Mouse (Mus musculus) MEL (cell line): ENCODE measurements around the gene Rab11a. TPM values are rescaled to one million over a fixed set of nuclear protein-coding genes. Genes with fewer than 3 reads are reported as not detected.

ENCODE experiments used
- DNase-seq: peaks from one replicate; pipeline ENCODE4 v3.0.0; 2011; ENCODE audit warnings: low read depth, low spot score
- H3K27ac ChIP-seq: 2 replicates; pipeline ENCODE4 v1.5.1; 2012; ENCODE audit warnings: low read depth, mild to moderate bottlenecking, control low read depth, low read length, moderate library complexity; ENCODE audit not compliant: control insufficient read depth
- H3K27me3 ChIP-seq, 2 experiments: fragments of 150-350 bp in 1 of 2; sonication (generic) in 1 of 2; 2 replicates each; pipeline ENCODE4 v1.6.1; 2012; ENCODE audit warnings: low read length in 2 of 2, mild to moderate bottlenecking in 2 of 2, improper control_type of control experiment in 1 of 2, moderate library complexity in 1 of 2; ENCODE audit not compliant: insufficient read depth in 2 of 2, control insufficient read depth in 1 of 2
- H3K36me3 ChIP-seq, 2 experiments: 2 replicates each; pipeline ENCODE4 v1.6.1; 2012 to 2014; ENCODE audit warnings: low read length in 2 of 2, improper control_type of control experiment in 1 of 2, inconsistent platforms in 1 of 2, mild to moderate bottlenecking in 1 of 2; ENCODE audit not compliant: insufficient read depth in 2 of 2, control insufficient read depth in 1 of 2
- H3K4me1 ChIP-seq, 2 experiments: fragments of 150-350 bp in 1 of 2; sonication (generic) in 1 of 2; 2 replicates each; pipeline ENCODE4 v1.6.1; 2012; ENCODE audit warnings: low read length in 2 of 2, improper control_type of control experiment in 1 of 2, mild to moderate bottlenecking in 1 of 2; ENCODE audit not compliant: insufficient read depth in 2 of 2, control insufficient read depth in 1 of 2
- H3K4me3 ChIP-seq, 2 experiments: fragments of 150-350 bp in 1 of 2; sonication (generic) in 1 of 2; 2 replicates each; pipeline ENCODE4 v1.5.1; 2012; ENCODE audit warnings: low read depth in 2 of 2, low read length in 2 of 2, mild to moderate bottlenecking in 2 of 2, moderate library complexity in 2 of 2, control low read depth in 1 of 2, improper control_type of control experiment in 1 of 2; ENCODE audit not compliant: control insufficient read depth in 1 of 2, insufficient read depth in 1 of 2
- H3K79me2 ChIP-seq: 2 replicates; pipeline ENCODE4 v1.6.1; 2012; ENCODE audit warnings: mild to moderate bottlenecking, low read length, moderate library complexity; ENCODE audit not compliant: control insufficient read depth, poor library complexity, insufficient read depth
- H3K9ac ChIP-seq: 2 replicates; pipeline ENCODE4 v1.6.1; 2012; ENCODE audit warnings: low read depth, mild to moderate bottlenecking, control low read depth, low read length, moderate library complexity; ENCODE audit not compliant: control insufficient read depth, poor library complexity, severe bottlenecking
- H3K9me3 ChIP-seq: fragments of 150-350 bp; sonication (generic); replicated peaks from 2 replicates; pipeline ENCODE4 v1.6.1; 2012; ENCODE audit warnings: mild to moderate bottlenecking, low read length, improper control_type of control experiment, moderate library complexity; ENCODE audit not compliant: insufficient read depth
- CHD1 ChIP-seq: IDR thresholded peaks from 2 replicates; pipeline ENCODE4 v1.6.1; 2012; ENCODE audit warnings: low read depth, mild to moderate bottlenecking, inconsistent platforms, low read length, improper control_type of control experiment
- CTCF ChIP-seq, 3 experiments: IDR thresholded peaks in 2 of 3; conservative IDR thresholded peaks in 1 of 3; 2 replicates each; pipeline ENCODE4 v1.5.1; 2011 to 2012; ENCODE audit warnings: low read length in 3 of 3, low read depth in 2 of 3, mild to moderate bottlenecking in 2 of 3, improper control_type of control experiment in 1 of 3, inconsistent platforms in 1 of 3, mixed read lengths in 1 of 3, moderate library complexity in 1 of 3; ENCODE audit not compliant: control insufficient read depth in 1 of 3, insufficient read depth in 1 of 3, poor library complexity in 1 of 3, severe bottlenecking in 1 of 3
- E2F4 ChIP-seq: IDR thresholded peaks from 2 replicates; pipeline ENCODE4 v1.6.1; 2011; ENCODE audit warnings: low read depth, low read length, improper control_type of control experiment, borderline replicate concordance
- ETS1 ChIP-seq: IDR thresholded peaks from 2 replicates; pipeline ENCODE4 v1.6.1; 2012; ENCODE audit warnings: low read depth, mild to moderate bottlenecking, inconsistent platforms, low read length, improper control_type of control experiment, moderate library complexity
- GABPA ChIP-seq: IDR thresholded peaks from 2 replicates; pipeline ENCODE4 v1.6.1; 2012; ENCODE audit warnings: low read depth, mild to moderate bottlenecking, inconsistent platforms, low read length, improper control_type of control experiment, moderate library complexity
- GATA1 ChIP-seq: IDR thresholded peaks from 2 replicates; pipeline ENCODE4 v1.6.1; 2011; ENCODE audit warnings: low read depth, low read length, improper control_type of control experiment
- HCFC1 ChIP-seq: IDR thresholded peaks from 2 replicates; pipeline ENCODE4 v1.6.1; 2012; ENCODE audit warnings: low read depth, mild to moderate bottlenecking, inconsistent platforms, low read length, improper control_type of control experiment, moderate library complexity
- JUND ChIP-seq: IDR thresholded peaks from 2 replicates; pipeline ENCODE4 v1.6.1; 2011; ENCODE audit warnings: low read depth, mild to moderate bottlenecking, improper control_type of control experiment, low read length
- MAZ ChIP-seq: IDR thresholded peaks from 2 replicates; pipeline ENCODE4 v1.6.1; 2012; ENCODE audit warnings: low read depth, mild to moderate bottlenecking, inconsistent platforms, low read length, improper control_type of control experiment
- MEF2A ChIP-seq: IDR thresholded peaks from 2 replicates; pipeline ENCODE4 v1.6.1; 2014; ENCODE audit warnings: low read depth, mild to moderate bottlenecking, inconsistent platforms, low read length, improper control_type of control experiment; ENCODE audit not compliant: poor library complexity, insufficient replicate concordance, severe bottlenecking; ENCODE audit errors: extremely low read depth
- MXI1 ChIP-seq: IDR thresholded peaks from 2 replicates; pipeline ENCODE4 v1.6.1; 2011; ENCODE audit warnings: mild to moderate bottlenecking, low read depth, low read length, improper control_type of control experiment
- MYB ChIP-seq: IDR thresholded peaks from 2 replicates; pipeline ENCODE4 v1.6.1; 2011; ENCODE audit warnings: mild to moderate bottlenecking, low read depth, low read length, improper control_type of control experiment
- POLR2AphosphoS2 ChIP-seq: IDR thresholded peaks from 2 replicates; pipeline ENCODE4 v1.6.1; 2011; ENCODE audit warnings: low read length, improper control_type of control experiment
- RAD21 ChIP-seq: IDR thresholded peaks from 2 replicates; pipeline ENCODE4 v1.6.1; 2011; ENCODE audit warnings: mild to moderate bottlenecking, low read depth, low read length, improper control_type of control experiment
- RCOR1 ChIP-seq: IDR thresholded peaks from 2 replicates; pipeline ENCODE4 v1.6.1; 2012; ENCODE audit warnings: low read depth, mild to moderate bottlenecking, inconsistent platforms, low read length, improper control_type of control experiment
- SIN3A ChIP-seq: IDR thresholded peaks from 2 replicates; pipeline ENCODE4 v1.6.1; 2012; ENCODE audit warnings: low read length, improper control_type of control experiment, inconsistent platforms
- SMC3 ChIP-seq: IDR thresholded peaks from 2 replicates; pipeline ENCODE4 v1.6.1; 2011; ENCODE audit warnings: low read depth, low read length, improper control_type of control experiment
- TAL1 ChIP-seq: IDR thresholded peaks from 2 replicates; pipeline ENCODE4 v1.6.1; 2012; ENCODE audit warnings: mild to moderate bottlenecking, inconsistent platforms, low read length, moderate library complexity, mixed read lengths
- TCF12 ChIP-seq: IDR thresholded peaks from 2 replicates; pipeline ENCODE4 v1.6.1; 2014; ENCODE audit warnings: low read depth, mild to moderate bottlenecking, inconsistent platforms, low read length, improper control_type of control experiment, moderate library complexity
- USF2 ChIP-seq, 2 experiments: IDR thresholded peaks; 2 replicates each; pipeline ENCODE4 v1.6.1; 2011 to 2012; ENCODE audit warnings: improper control_type of control experiment in 2 of 2, low read length in 2 of 2, borderline replicate concordance in 1 of 2, inconsistent platforms in 1 of 2, low read depth in 1 of 2, mild to moderate bottlenecking in 1 of 2; ENCODE audit not compliant: insufficient read depth in 1 of 2
- ZC3H11A ChIP-seq: IDR thresholded peaks from 2 replicates; pipeline ENCODE4 v1.6.1; 2012; ENCODE audit warnings: low read depth, mild to moderate bottlenecking, inconsistent platforms, low read length, improper control_type of control experiment
- ZKSCAN1 ChIP-seq: IDR thresholded peaks from 2 replicates; pipeline ENCODE4 v1.6.1; 2012; ENCODE audit warnings: low read depth, mild to moderate bottlenecking, inconsistent platforms, low read length, improper control_type of control experiment, moderate library complexity
- ZNF384 ChIP-seq: IDR thresholded peaks from 2 replicates; pipeline ENCODE4 v1.6.1; 2012; ENCODE audit warnings: low read depth, mild to moderate bottlenecking, inconsistent platforms, low read length, improper control_type of control experiment
- polyA plus RNA-seq, 2 experiments: library from polyadenylated mRNA; stranded (reverse) in 1 of 2; unstranded in 1 of 2; fragments of >175 nt in 1 of 2; fragments of >200 nt in 1 of 2; gene quantifications; 2 replicates each; pipeline versions ENCODE4 v1.2.1 to v1.2.4; 2012; ENCODE audit warnings: low replicate concordance in 2 of 2, low read depth in 1 of 2; ENCODE audit not compliant: insufficient read length in 2 of 2, insufficient read depth in 1 of 2, missing spikeins in 1 of 2
- total RNA-seq: library from RNA; depleted of rRNA; stranded (reverse); fragments of 300-350 nt; gene quantifications from 2 replicates; pipeline ENCODE4 v1.2.3, GENCODE M21; 2012

The Rab11a gene
- total and polyA plus RNA-seq, 3 experiments: 93.7 to 212 TPM; not detected in 1

GRCm38 (mm10) chr9:64770411-64770849 is 32.9 kb upstream of the Rab11a start:
- no peak overlapping the region for H3K9ac ChIP-seq
- no peak overlapping the region for H3K4me3 ChIP-seq
- H3K27me3 ChIP-seq: no peaks in the 10 kb centered on the region
- H3K9me3 ChIP-seq: no peaks in the 10 kb centered on the region
- TF ChIP-seq HCFC1 (no peak), MEF2A (peak; percentile 66; the same call in 1 of the 2 replicates), JUND (no peak), MAZ (no peak), E2F4 (no peak), GATA1 (peak; percentile 34; the same call in 1 of the 2 replicates), RAD21 (no peak), RCOR1 (no peak)
- H3K4me1 ChIP-seq: peaks cover 0 to 10% of the 10 kb centered on the region in 2 experiments; a peak in 2 of 4 replicates
- peaks cover 0 to 6% of the 10 kb centered on the region in 2 experiments; a peak in 2 of 4 replicates for H3K36me3 ChIP-seq
- no peak for DNase-seq
- no peak overlapping the region for H3K27ac ChIP-seq
- no peaks in the 10 kb centered on the region for H3K79me2 ChIP-seq

GRCm38 (mm10) chr9:64769911-64770310 is 32.4 kb upstream of the Rab11a start:
- Histone ChIP-seq H3K4me1 (peaks cover 0 to 10% of the 10 kb centered on the region in 2 experiments; a peak in 2 of 4 replicates), H3K27me3 (no peaks in the 10 kb centered on the region), H3K79me2 (no peaks in the 10 kb centered on the region), H3K36me3 (peaks cover 0 to 8% of the 10 kb centered on the region in 2 experiments; a peak in 2 of 4 replicates), H3K27ac (no peak overlapping the region), H3K9me3 (no peaks in the 10 kb centered on the region), H3K4me3 (no peak overlapping the region), H3K9ac (no peak overlapping the region)
- no peak for DNase-seq
- TF ChIP-seq ZC3H11A (no peak), TCF12 (no peak), USF2 (IDR thresholded peaks at IDR 0.05; ENCODE audit: borderline replicate concordance in 1 of 2, insufficient read depth in 1 of 2, low read depth in 1 of 2, low read length in 2 of 2) (no peak), TAL1 (no peak)

DNA sequence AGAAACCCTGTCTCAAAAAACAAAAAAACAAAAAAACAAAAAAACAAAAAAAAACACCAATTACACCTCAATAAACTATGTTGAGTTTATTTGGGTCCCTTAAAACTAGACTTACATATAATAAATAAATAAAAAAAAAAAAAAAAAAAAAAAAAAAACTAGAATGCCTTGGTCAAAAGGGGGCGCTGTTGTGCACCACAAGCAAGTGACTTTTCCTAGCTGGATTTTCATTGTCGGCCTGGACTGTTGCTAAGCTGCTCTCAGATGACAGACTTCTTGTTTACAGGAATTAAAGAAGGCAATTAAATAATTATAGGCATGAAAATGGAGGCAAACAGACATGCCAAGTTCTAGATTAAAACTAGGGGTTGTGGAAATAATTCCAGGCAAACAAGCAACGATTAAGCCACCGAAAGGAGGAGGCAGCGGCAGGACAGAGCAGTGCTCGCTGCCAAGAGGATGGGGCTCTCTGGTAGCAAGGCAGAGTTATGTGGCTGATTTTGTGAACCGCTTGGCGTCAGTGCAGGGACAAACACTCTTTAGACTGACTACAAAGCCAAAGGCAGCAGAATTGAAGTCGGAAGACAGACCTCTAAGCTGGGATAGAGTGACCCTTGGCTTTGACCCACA is 31.6 kb upstream of the Rab11a start:
- Histone ChIP-seq H3K36me3 (peaks cover 0 to 10% of the 10 kb centered on the region in 2 experiments; a peak in 2 of 4 replicates), H3K9me3 (no peaks in the 10 kb centered on the region), H3K27me3 (no peaks in the 10 kb centered on the region), H3K27ac (no peak overlapping the region), H3K79me2 (no peaks in the 10 kb centered on the region), H3K4me1 (peaks cover 0 to 13% of the 10 kb centered on the region in 2 experiments; a peak in 2 of 4 replicates), H3K9ac (no peak overlapping the region), H3K4me3 (no peak overlapping the region)
- DNase-seq: peak; percentile 79
- TF ChIP-seq SIN3A (0 out of 2 replicates have a peak, but pooled peaks have one; percentile 20), CTCF (IDR thresholded peaks at IDR 0.05 in 2 of 3, conservative IDR thresholded peaks at IDR 0.05 in 1 of 3; ENCODE audit: control insufficient read depth in 1 of 3, insufficient read depth in 1 of 3, low read depth in 2 of 3, low read length in 3 of 3, poor library complexity in 1 of 3, severe bottlenecking in 1 of 3) (peak; percentile 47 to 62 (median 61)), ZC3H11A (peak; percentile 70), MXI1 (no peak), CHD1 (no peak), MYB (no peak), ZKSCAN1 (peak; percentile 79; the same call in 1 of the 2 replicates), ETS1 (no peak), RAD21 (peak; percentile 64), POLR2AphosphoS2 (no peak), ZNF384 (peak; percentile 99), E2F4 (no peak), SMC3 (peak; percentile 54), GABPA (no peak)
